Mouse (Mus musculus) ES-Bruce4 (cell line): ENCODE results near the gene 1700123L14Rik. TPM values are rescaled to one million over a fixed set of nuclear protein-coding genes. Genes with fewer than 3 reads are reported as not detected.
"Not testable (repeated sequence)": the region's sequence is repeated elsewhere in the genome, so short reads cannot be mapped to it uniquely, and the experiment has no call there.

Experiments used
- H3K27ac ChIP-seq: 2 replicates; pipeline ENCODE4 v1.5.1; 2012; ENCODE audit warnings: low read length, inconsistent platforms; ENCODE audit not compliant: insufficient read depth
- H3K27me3 ChIP-seq: 2 replicates; pipeline ENCODE4 v1.6.1; 2012; ENCODE audit warnings: mild to moderate bottlenecking, low read length, inconsistent platforms; ENCODE audit not compliant: control insufficient read depth, poor library complexity, insufficient read depth, severe bottlenecking
- H3K36me3 ChIP-seq: 2 replicates; pipeline ENCODE4 v1.6.1; 2012; ENCODE audit warnings: inconsistent platforms, mild to moderate bottlenecking, low read length, moderate library complexity; ENCODE audit not compliant: control insufficient read depth, poor library complexity, insufficient read depth, severe bottlenecking
- H3K4me1 ChIP-seq: one replicate; pipeline ENCODE4 v1.8.1; 2011; ENCODE audit warnings: low read length; ENCODE audit not compliant: control insufficient read depth, insufficient read depth
- H3K4me3 ChIP-seq: 2 replicates; pipeline ENCODE4 v1.5.1; 2011; ENCODE audit warnings: low read depth, mild to moderate bottlenecking, low read length
- H3K9ac ChIP-seq: 2 replicates; pipeline ENCODE4 v1.6.1; 2012; ENCODE audit warnings: low read depth, mild to moderate bottlenecking, inconsistent platforms; ENCODE audit not compliant: poor library complexity, severe bottlenecking
- H3K9me3 ChIP-seq: replicated peaks from 2 replicates; pipeline ENCODE4 v1.6.1; 2012; ENCODE audit warnings: mild to moderate bottlenecking, low read length, inconsistent platforms; ENCODE audit not compliant: control insufficient read depth, poor library complexity, insufficient read depth, severe bottlenecking
- CTCF ChIP-seq: IDR thresholded peaks from one replicate; pipeline ENCODE4 v1.8.1; 2011; ENCODE audit warnings: low read depth, low read length
- EP300 ChIP-seq: IDR thresholded peaks from 2 replicates; pipeline ENCODE4 v1.6.1; 2011; ENCODE audit warnings: low read depth, low read length; ENCODE audit not compliant: insufficient read depth
- POLR2A ChIP-seq: IDR thresholded peaks from one replicate; pipeline ENCODE4 v1.8.1; 2011; ENCODE audit warnings: low read length; ENCODE audit not compliant: insufficient read depth
- polyA plus RNA-seq: library from polyadenylated mRNA; stranded (reverse); fragments of >200 nt; gene quantifications from 2 replicates; pipeline ENCODE4 v1.2.4, GENCODE M21; 2011; ENCODE audit warnings: low read depth; ENCODE audit not compliant: missing spikeins, insufficient read depth, insufficient read length

1700123L14Rik gene
- polyA plus RNA-seq, result not detected in 2 replicates

- H3K27me3 ChIP-seq, result no peaks in the 10 kb centered on the region
- H3K4me1 ChIP-seq, result no peaks in the 10 kb centered on the region
- TF ChIP-seq CTCF (no peak), POLR2A (no peak), EP300 (no peak)
- no peak within 1 kb of the TSS for H3K4me3 ChIP-seq
- H3K27ac ChIP-seq, result no peak within 1 kb of the TSS
- H3K9me3 ChIP-seq, result no peaks in the 10 kb centered on the region
- H3K9ac ChIP-seq, result no peak within 1 kb of the TSS
- no peaks in the 10 kb centered on the region for H3K36me3 ChIP-seq
Measured at GRCm38 (mm10) chr6:96165818-96166379, at the start of gene 1700123L14Rik. Gene 1700123L14Rik, minus strand, starts transcription at chr6:96166243.

- Histone ChIP-seq H3K27me3 (no peaks in the 10 kb centered on the region), H3K9me3 (no peaks in the 10 kb centered on the region), H3K9ac (no peak overlapping the region), H3K27ac (no peak overlapping the region), H3K36me3 (no peaks in the 10 kb centered on the region), H3K4me3 (no peak overlapping the region), H3K4me1 (no peaks in the 10 kb centered on the region)
- TF ChIP-seq POLR2A, result no peak
- TF ChIP-seq EP300, result no peak
- no peak for TF ChIP-seq CTCF
Measured at GRCm38 (mm10) chr6:96205395-96205794, 39.4 kb upstream of the 1700123L14Rik start.

GRCm38 (mm10) chr6:96198991-96199390 is 32.9 kb upstream of the 1700123L14Rik start:
- not testable (repeated sequence) for H3K4me1 ChIP-seq, H3K4me3 ChIP-seq, H3K9me3 ChIP-seq, H3K36me3 ChIP-seq, H3K27ac ChIP-seq, H3K27me3 ChIP-seq, H3K9ac ChIP-seq

- H3K9ac ChIP-seq, result no peak overlapping the region
- no peaks in the 10 kb centered on the region for H3K27me3 ChIP-seq
- H3K4me1 ChIP-seq, result no peaks in the 10 kb centered on the region
- no peak overlapping the region for H3K4me3 ChIP-seq
- TF ChIP-seq CTCF, result no peak
- TF ChIP-seq EP300, result no peak
- no peak for TF ChIP-seq POLR2A
- no peaks in the 10 kb centered on the region for H3K36me3 ChIP-seq
- H3K9me3 ChIP-seq, result no peaks in the 10 kb centered on the region
- no peak overlapping the region for H3K27ac ChIP-seq
Measured at GRCm38 (mm10) chr6:96186517-96186916, 20.5 kb upstream of the 1700123L14Rik start.

GRCm38 (mm10) chr6:96183392-96183791 is 17.3 kb upstream of the 1700123L14Rik start:
- TF ChIP-seq POLR2A (no peak), CTCF (no peak), EP300 (no peak)
- H3K9me3 ChIP-seq, result no peaks in the 10 kb centered on the region
- H3K36me3 ChIP-seq, result no peaks in the 10 kb centered on the region
- H3K27ac ChIP-seq, result no peak overlapping the region
- H3K4me3 ChIP-seq, result no peak overlapping the region
- no peak overlapping the region for H3K9ac ChIP-seq
- no peaks in the 10 kb centered on the region for H3K27me3 ChIP-seq
- H3K4me1 ChIP-seq, result no peaks in the 10 kb centered on the region

GRCm38 (mm10) chr6:96178530-96178929 is 12.5 kb upstream of the 1700123L14Rik start:
- Histone ChIP-seq H3K4me1 (no peaks in the 10 kb centered on the region), H3K27me3 (no peaks in the 10 kb centered on the region), H3K9ac (no peak overlapping the region), H3K9me3 (no peaks in the 10 kb centered on the region), H3K36me3 (no peaks in the 10 kb centered on the region), H3K4me3 (no peak overlapping the region), H3K27ac (no peak overlapping the region)
- TF ChIP-seq EP300 (no peak), POLR2A (no peak), CTCF (no peak)
